Mouse (Mus musculus): ENCODE results near the gene Lats2. TPM values are rescaled to one million over a fixed set of nuclear protein-coding genes. Genes with fewer than 3 reads are reported as not detected.
"Not testable (repeated sequence)": the region's sequence is repeated elsewhere in the genome, so short reads cannot be mapped to it uniquely, and the experiment has no call there.

Gene Lats2
- polyA plus RNA-seq, 1 experiment from 2014 or later = 5.5 TPM

- H3K9me3 ChIP-seq (replicated peaks) = no peaks in the 10 kb centered on the region
- no peak for ATAC-seq (ENCODE audit: insufficient read depth)
- H3K36me3 ChIP-seq (replicated peaks) = no peaks in the 10 kb centered on the region
- WGBS (ENCODE audit: insufficient replicate concordance) = 53% methylated on average over 2 of the region's 2 CpGs
- H3K4me3 ChIP-seq (replicated peaks) = no peak overlapping the region
- H3K9ac ChIP-seq = no peak overlapping the region
- H3K4me2 ChIP-seq = no peak overlapping the region
- H3K27ac ChIP-seq (replicated peaks) = no peak overlapping the region
- no peaks in the 10 kb centered on the region for H3K27me3 ChIP-seq
- no peaks in the 10 kb centered on the region for H3K4me1 ChIP-seq (replicated peaks)
Measured at GRCm38 (mm10) chr14:57675481-57675880, 82.7 kb downstream of the Lats2 start.

- 2% methylated on average over 10 of the region's 10 CpGs for WGBS (ENCODE audit: insufficient replicate concordance)
- peak overlapping the region; percentile 92 for H3K4me3 ChIP-seq (replicated peaks)
- H3K4me2 ChIP-seq = peak overlapping the region; percentile 80
- H3K9me3 ChIP-seq (replicated peaks) = no peaks in the 10 kb centered on the region
- 0 out of 2 replicates have a peak, but pooled peaks cover 3% of the 10 kb centered on the region for H3K36me3 ChIP-seq (replicated peaks)
- no peak for ATAC-seq (ENCODE audit: insufficient read depth)
- no peaks in the 10 kb centered on the region for H3K27me3 ChIP-seq
- H3K9ac ChIP-seq = peak overlapping the region; percentile 90
- H3K27ac ChIP-seq (replicated peaks) = peak overlapping the region; percentile 97
- H3K4me1 ChIP-seq (replicated peaks) = peaks cover 34% of the 10 kb centered on the region
Measured at GRCm38 (mm10) chr14:57665628-57665950, 92.6 kb downstream of the Lats2 start.

- H3K27me3 ChIP-seq = no peaks in the 10 kb centered on the region
- peak within 1 kb of the TSS; percentile 97 for H3K27ac ChIP-seq (replicated peaks)
- peak within 1 kb of the TSS; percentile 92 for H3K4me3 ChIP-seq (replicated peaks)
- peak within 1 kb of the TSS; percentile 90 for H3K9ac ChIP-seq
- no peaks in the 10 kb centered on the region for H3K9me3 ChIP-seq (replicated peaks)
- H3K4me2 ChIP-seq = peak within 1 kb of the TSS; percentile 80
- 0 out of 2 replicates have a peak, but pooled peaks cover 3% of the 10 kb centered on the region for H3K36me3 ChIP-seq (replicated peaks)
- ATAC-seq (ENCODE audit: insufficient read depth) = peak; percentile 91
- peaks cover 34% of the 10 kb centered on the region for H3K4me1 ChIP-seq (replicated peaks)
- WGBS (ENCODE audit: insufficient replicate concordance) = under 1% methylated on average over 80 of the region's 80 CpGs
Measured at GRCm38 (mm10) chr14:57664822-57665627, 93.2 kb downstream of the Lats2 start, which contains the start of gene Xpo4. Gene Xpo4, minus strand, starts transcription at chr14:57665430.

GRCm38 (mm10) chr14:57664311-57664821 is 93.8 kb downstream of the Lats2 start:
- Histone ChIP-seq H3K9me3 (replicated peaks) (no peaks in the 10 kb centered on the region), H3K4me1 (replicated peaks) (peaks cover 34% of the 10 kb centered on the region), H3K9ac (peak overlapping the region; percentile 90), H3K27me3 (no peaks in the 10 kb centered on the region), H3K4me3 (replicated peaks) (peak overlapping the region; percentile 92), H3K27ac (replicated peaks) (peak overlapping the region; percentile 97), H3K36me3 (replicated peaks) (0 out of 2 replicates have a peak, but pooled peaks cover 8% of the 10 kb centered on the region), H3K4me2 (peak overlapping the region; percentile 80)
- ATAC-seq (ENCODE audit: insufficient read depth) = peak; percentile 48
- WGBS (ENCODE audit: insufficient replicate concordance) = under 1% methylated on average over 19 of the region's 19 CpGs

- WGBS (ENCODE audit: insufficient replicate concordance) = 26% methylated on average over 1 of the region's 1 CpGs
- no peaks in the 10 kb centered on the region for H3K27me3 ChIP-seq
- H3K4me3 ChIP-seq (replicated peaks) = peak overlapping the region; percentile 92
- peak overlapping the region; percentile 90 for H3K9ac ChIP-seq
- ATAC-seq (ENCODE audit: insufficient read depth) = no peak
- H3K36me3 ChIP-seq (replicated peaks) = 0 out of 2 replicates have a peak, but pooled peaks cover 8% of the 10 kb centered on the region
- H3K27ac ChIP-seq (replicated peaks) = no peak overlapping the region
- peaks cover 34% of the 10 kb centered on the region for H3K4me1 ChIP-seq (replicated peaks)
- H3K9me3 ChIP-seq (replicated peaks) = no peaks in the 10 kb centered on the region
- H3K4me2 ChIP-seq = peak overlapping the region; percentile 80
Measured at GRCm38 (mm10) chr14:57663630-57664029, 94.6 kb downstream of the Lats2 start.

GRCm38 (mm10) chr14:57658301-57658700 is 99.9 kb downstream of the Lats2 start:
- 95% methylated on average over 4 of the region's 4 CpGs for WGBS (ENCODE audit: insufficient replicate concordance)
- no peaks in the 10 kb centered on the region for H3K27me3 ChIP-seq

GRCm38 (mm10) chr14:57657500-57657899 is 100.7 kb downstream of the Lats2 start:
- ATAC-seq (ENCODE audit: insufficient read depth) = no peak
- H3K4me2 ChIP-seq = no peak overlapping the region
- no peaks in the 10 kb centered on the region for H3K27me3 ChIP-seq
- peaks cover 8% of the 10 kb centered on the region; the same call in 1 of the 2 replicates for H3K36me3 ChIP-seq (replicated peaks)
- no peak overlapping the region for H3K27ac ChIP-seq (replicated peaks)
- no peaks in the 10 kb centered on the region for H3K9me3 ChIP-seq (replicated peaks)
- no peak overlapping the region for H3K9ac ChIP-seq
- H3K4me3 ChIP-seq (replicated peaks) = no peak overlapping the region
- peaks cover 15% of the 10 kb centered on the region for H3K4me1 ChIP-seq (replicated peaks)
- 72% methylated on average over 2 of the region's 2 CpGs for WGBS (ENCODE audit: insufficient replicate concordance)

More at GRCm38 (mm10) chr14:57658301-57658700, 99.9 kb downstream of the Lats2 start:
- no peaks in the 10 kb centered on the region for H3K9me3 ChIP-seq (replicated peaks)
- peaks cover 22% of the 10 kb centered on the region for H3K4me1 ChIP-seq (replicated peaks)
- H3K36me3 ChIP-seq (replicated peaks) = peaks cover 8% of the 10 kb centered on the region; the same call in 1 of the 2 replicates
- H3K27ac ChIP-seq (replicated peaks) = no peak overlapping the region
- no peak overlapping the region for H3K4me3 ChIP-seq (replicated peaks)
- H3K9ac ChIP-seq = no peak overlapping the region
- ATAC-seq (ENCODE audit: insufficient read depth) = no peak
- H3K4me2 ChIP-seq = no peak overlapping the region

GRCm38 (mm10) chr14:57656519-57656918 is 101.7 kb downstream of the Lats2 start:
- peak; percentile 78 for ATAC-seq (ENCODE audit: insufficient read depth)
- not testable (repeated sequence) for H3K9me3 ChIP-seq (replicated peaks); H3K4me1 ChIP-seq (replicated peaks); H3K4me2 ChIP-seq; H3K36me3 ChIP-seq (replicated peaks); H3K9ac ChIP-seq; H3K4me3 ChIP-seq (replicated peaks); H3K27me3 ChIP-seq
- H3K27ac ChIP-seq (replicated peaks) = 0 out of 2 replicates have a peak overlapping the region, but pooled peaks have one; percentile 24
- WGBS (ENCODE audit: insufficient replicate concordance) = 86% methylated on average over 3 of the region's 3 CpGs

GRCm38 (mm10) chr14:57649501-57649900 is 108.7 kb downstream of the Lats2 start:
- Histone ChIP-seq H3K9me3 (replicated peaks) (no peaks in the 10 kb centered on the region), H3K4me3 (replicated peaks) (no peak overlapping the region), H3K36me3 (replicated peaks) (peaks cover 10% of the 10 kb centered on the region), H3K4me2 (no peak overlapping the region), H3K9ac (no peak overlapping the region), H3K27ac (replicated peaks) (no peak overlapping the region), H3K4me1 (replicated peaks) (no peaks in the 10 kb centered on the region), H3K27me3 (no peaks in the 10 kb centered on the region)
- ATAC-seq (ENCODE audit: insufficient read depth) = no peak

GRCm38 (mm10) chr14:57646155-57646554 is 112.0 kb downstream of the Lats2 start:
- Histone ChIP-seq H3K27ac (replicated peaks) (no peak overlapping the region), H3K9me3 (replicated peaks) (no peaks in the 10 kb centered on the region), H3K27me3 (no peaks in the 10 kb centered on the region), H3K4me3 (replicated peaks) (no peak overlapping the region), H3K4me2 (no peak overlapping the region), H3K9ac (no peak overlapping the region), H3K4me1 (replicated peaks) (no peaks in the 10 kb centered on the region), H3K36me3 (replicated peaks) (peaks cover 21% of the 10 kb centered on the region)
- ATAC-seq (ENCODE audit: insufficient read depth) = no peak
- 70% methylated on average over 4 of the region's 4 CpGs for WGBS (ENCODE audit: insufficient replicate concordance)

Measured in liver, embryonic 15.5 days (tissue).